Mouse (Mus musculus) heart, postnatal 0 days (tissue): ENCODE measurements around the gene Vangl2. TPM values are rescaled to one million over a fixed set of nuclear protein-coding genes. Genes with fewer than 3 reads are reported as not detected.
A peak's percentile ranks its signal among the peaks of the same experiment; 100 is the strongest.

Experiments used
- ATAC-seq: fragments of 200-750 bp; cut with Nextera tagmentation; 2 replicates; pipeline ENCODE4 v1.8.0; 2017; ENCODE audit warnings: low read depth, moderate number of reproducible peaks, moderate library complexity; ENCODE audit not compliant: insufficient read depth
- DNase-seq: peaks from one replicate; pipeline ENCODE4 v3.0.0-alpha.2; 2016; ENCODE audit warnings: low spot score
- H3K27ac ChIP-seq: fragments of 300-500 bp; sonication (generic); 2 replicates; pipeline ENCODE4 v1.5.1; 2014; ENCODE audit warnings: low read depth, mild to moderate bottlenecking
- H3K27me3 ChIP-seq: fragments of 300-500 bp; sonication (generic); 2 replicates; pipeline ENCODE4 v1.6.1; 2014; ENCODE audit warnings: low read length, mixed read lengths; ENCODE audit not compliant: control insufficient read depth, insufficient read depth
- H3K36me3 ChIP-seq: fragments of 300-500 bp; sonication (generic); replicated peaks from 2 replicates; pipeline ENCODE4 v1.6.1; 2014; ENCODE audit warnings: low read length, mixed read lengths; ENCODE audit not compliant: control insufficient read depth, insufficient read depth
- H3K4me1 ChIP-seq: fragments of 300-500 bp; sonication (generic); 2 replicates; pipeline ENCODE4 v1.6.1; 2014; ENCODE audit warnings: antibody characterized with exemption; ENCODE audit not compliant: control insufficient read depth, insufficient read depth
- H3K4me2 ChIP-seq: fragments of 300-500 bp; sonication (generic); 2 replicates; pipeline ENCODE4 v1.6.1; 2014; ENCODE audit warnings: low read depth, mild to moderate bottlenecking, low read length, moderate library complexity
- H3K4me3 ChIP-seq: fragments of 300-500 bp; sonication (generic); 2 replicates; pipeline ENCODE4 v1.5.1; 2014; ENCODE audit warnings: low read depth, low read length
- H3K9ac ChIP-seq: fragments of 300-500 bp; sonication (generic); replicated peaks from 2 replicates; pipeline ENCODE4 v1.6.1; 2014; ENCODE audit warnings: low read depth, low read length, mixed read lengths
- H3K9me3 ChIP-seq: fragments of 300-500 bp; sonication (generic); replicated peaks from 2 replicates; pipeline ENCODE4 v1.6.1; 2016; ENCODE audit warnings: low read length; ENCODE audit not compliant: control insufficient read depth
- CTCF ChIP-seq: IDR thresholded peaks from 2 replicates; pipeline ENCODE4 v1.5.1; 2016; ENCODE audit warnings: antibody characterized with exemption, control low read depth, low read depth
- EP300 ChIP-seq: IDR thresholded peaks from 2 replicates; pipeline ENCODE4 v1.6.1; 2016; ENCODE audit warnings: antibody characterized with exemption, low read depth
- WGBS: fragments of 180-500 bp; shearing (Covaris S2); extraction: QIAGEN DNeasy Blood & Tissue Kit; methylation state at CpG from one replicate; pipeline ENCODE4 v1.1.7; 2014; 5-methylcytosine and 5-hydroxymethylcytosine counted together
- polyA plus RNA-seq: library from polyadenylated mRNA; unstranded; fragments of >200 nt; fragmentation: Nextera tagmentation; extraction: Ambion mirVana; gene quantifications from 2 replicates; pipeline ENCODE4 v1.2.1, GENCODE M21; 2015
- total RNA-seq: library from RNA; depleted of rRNA; stranded (reverse); fragments of >200 nt; gene quantifications from 2 replicates; pipeline ENCODE4 v1.2.3, GENCODE M21; 2014; ENCODE audit warnings: low replicate concordance

Vangl2 gene
- total and polyA plus RNA-seq, 2 experiments from 2014 or later = 5.2 to 11.2 TPM

DNA sequence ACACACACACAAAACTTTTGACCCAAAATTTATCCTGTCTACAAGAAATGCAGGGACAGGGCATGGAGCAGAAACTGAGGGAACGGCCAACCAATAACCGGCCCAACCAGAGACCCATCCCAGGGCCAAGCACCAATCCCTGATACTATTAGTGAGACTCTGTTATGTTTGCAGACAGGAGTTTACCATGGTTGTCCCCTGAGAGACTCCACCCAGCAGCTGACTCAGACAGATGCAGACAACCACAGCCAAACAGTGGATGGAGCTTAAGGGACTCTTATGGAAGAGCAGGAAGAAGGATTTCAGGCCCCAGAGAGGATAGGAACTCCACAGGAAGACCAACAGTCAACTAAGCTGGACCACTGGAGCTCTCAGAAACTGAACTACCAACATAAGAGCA, 1.7 kb upstream of the Vangl2 start:
- Histone ChIP-seq H3K36me3 (no peaks in the 10 kb centered on the region), H3K4me3 (no peak overlapping the region), H3K9me3 (no peaks in the 10 kb centered on the region), H3K9ac (no peak overlapping the region), H3K27me3 (no peaks in the 10 kb centered on the region), H3K4me2 (no peak overlapping the region), H3K4me1 (peaks cover 18% of the 10 kb centered on the region), H3K27ac (no peak overlapping the region)
- ATAC-seq = no peak
- DNase-seq = no peak
- 85% methylated on average over 2 of the region's 2 CpGs for WGBS
- TF ChIP-seq EP300 (no peak), CTCF (no peak)

DNA sequence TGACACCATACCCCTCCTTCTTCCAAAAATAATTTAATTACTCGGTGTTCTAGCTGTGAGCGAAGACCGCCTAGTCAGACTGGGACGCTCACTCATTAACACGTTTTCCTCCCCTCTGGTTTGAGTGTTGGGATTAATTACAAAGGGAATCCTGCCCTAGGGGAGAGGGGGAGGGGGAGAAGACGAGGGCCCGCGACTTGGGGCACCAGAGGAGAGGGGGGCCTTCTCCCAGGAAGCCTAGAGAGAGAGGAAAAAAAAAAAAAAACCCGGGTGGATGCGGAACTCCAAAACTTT, 488 bp downstream of the Vangl2 start:
- H3K9ac ChIP-seq = peak overlapping the region; percentile 86; the same call in 1 of the 2 replicates
- TF ChIP-seq CTCF (no peak), EP300 (no peak)
- no peak for DNase-seq
- no peaks in the 10 kb centered on the region for H3K9me3 ChIP-seq
- no peaks in the 10 kb centered on the region for H3K27me3 ChIP-seq
- no peak overlapping the region for H3K27ac ChIP-seq
- H3K36me3 ChIP-seq = no peaks in the 10 kb centered on the region
- 34% methylated on average over 10 of the region's 10 CpGs for WGBS
- H3K4me1 ChIP-seq = peaks cover 25% of the 10 kb centered on the region
- peak overlapping the region; percentile 90 for H3K4me3 ChIP-seq
- ATAC-seq = no peak
- peak overlapping the region; percentile 93 for H3K4me2 ChIP-seq

DNA sequence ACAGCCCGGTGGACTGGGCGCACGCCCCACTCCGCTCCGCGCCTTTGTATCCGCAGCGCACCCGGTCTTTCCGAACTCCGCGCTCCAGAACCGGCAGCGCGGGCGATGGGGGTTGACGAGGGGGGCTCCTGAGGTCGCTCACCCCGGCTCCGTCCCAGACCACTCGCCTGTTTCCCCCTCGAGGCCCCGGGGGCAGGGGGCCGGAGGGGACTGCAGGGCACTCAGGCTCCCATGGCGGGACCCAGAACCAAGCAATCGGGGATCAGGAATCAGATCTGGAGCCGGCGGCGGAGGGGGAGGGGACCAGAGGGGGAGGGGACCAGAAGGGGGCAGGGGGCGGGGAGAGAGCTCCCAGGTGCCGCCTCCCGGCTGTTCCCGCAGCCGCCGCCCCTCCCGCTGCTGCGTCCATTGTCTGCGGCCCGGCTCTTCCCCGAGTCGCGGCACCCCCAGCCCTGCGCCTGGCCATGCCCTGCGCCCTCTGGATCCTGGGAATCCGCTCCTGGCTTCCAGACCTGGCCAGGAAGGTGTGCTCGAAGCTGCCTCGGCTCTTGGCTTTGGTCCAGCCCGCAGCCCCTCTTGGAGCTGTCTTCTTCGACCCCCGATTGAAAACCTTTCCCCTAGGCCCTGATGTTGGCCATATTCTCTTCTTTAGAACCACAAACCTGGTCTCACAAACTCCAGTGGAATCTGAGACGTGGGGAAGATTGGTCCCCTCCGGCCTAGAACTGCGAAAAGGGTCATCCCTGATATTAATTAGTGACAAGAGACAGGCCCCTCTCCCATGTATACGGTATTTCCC, 1.0 kb downstream of the Vangl2 start:
- Histone ChIP-seq H3K4me2 (peak overlapping the region; percentile 93), H3K4me1 (peaks cover 25% of the 10 kb centered on the region), H3K9me3 (no peaks in the 10 kb centered on the region), H3K9ac (peak overlapping the region; percentile 86), H3K27ac (peak overlapping the region; percentile 68), H3K36me3 (no peaks in the 10 kb centered on the region), H3K4me3 (peak overlapping the region; percentile 90), H3K27me3 (no peaks in the 10 kb centered on the region)
- 1% methylated on average over 52 of the region's 54 CpGs for WGBS
- no peak for TF ChIP-seq EP300
- TF ChIP-seq CTCF = no peak
- DNase-seq = peak; percentile 79
- ATAC-seq = peak; percentile 88

DNA sequence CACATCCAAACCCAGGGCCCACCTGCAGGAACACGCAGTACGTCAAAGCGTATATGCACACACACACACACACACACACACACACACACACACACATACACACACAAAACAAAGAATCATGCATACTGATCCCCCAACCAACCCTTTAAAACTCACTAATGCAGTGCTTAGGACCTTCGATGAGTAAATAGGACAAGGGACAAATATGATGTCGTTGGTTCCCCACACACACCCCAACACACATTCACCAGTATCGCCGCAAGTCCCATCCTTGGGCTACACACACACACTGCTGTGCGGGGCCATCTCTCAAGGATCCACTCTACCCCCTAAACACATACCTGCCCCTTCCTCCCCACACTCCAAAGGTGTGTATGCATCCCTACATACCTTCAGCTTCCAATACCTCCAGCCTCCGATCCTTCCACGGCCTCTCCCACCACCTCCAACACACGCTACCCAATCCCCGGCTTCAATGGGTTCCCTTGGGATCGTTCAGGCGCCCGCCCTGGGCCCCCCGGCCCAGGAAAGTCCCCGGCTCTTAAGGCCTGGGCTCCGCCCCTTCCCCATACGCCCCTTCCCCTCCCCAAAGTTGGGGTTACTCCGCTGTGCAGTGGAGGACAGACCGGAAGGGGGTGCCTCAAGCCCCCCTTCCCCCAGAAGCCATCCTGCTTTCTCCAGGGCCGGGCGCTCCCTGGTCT, 1.9 kb downstream of the Vangl2 start:
- WGBS = 7% methylated on average over 23 of the region's 23 CpGs
- peak; percentile 37 for ATAC-seq

DNA sequence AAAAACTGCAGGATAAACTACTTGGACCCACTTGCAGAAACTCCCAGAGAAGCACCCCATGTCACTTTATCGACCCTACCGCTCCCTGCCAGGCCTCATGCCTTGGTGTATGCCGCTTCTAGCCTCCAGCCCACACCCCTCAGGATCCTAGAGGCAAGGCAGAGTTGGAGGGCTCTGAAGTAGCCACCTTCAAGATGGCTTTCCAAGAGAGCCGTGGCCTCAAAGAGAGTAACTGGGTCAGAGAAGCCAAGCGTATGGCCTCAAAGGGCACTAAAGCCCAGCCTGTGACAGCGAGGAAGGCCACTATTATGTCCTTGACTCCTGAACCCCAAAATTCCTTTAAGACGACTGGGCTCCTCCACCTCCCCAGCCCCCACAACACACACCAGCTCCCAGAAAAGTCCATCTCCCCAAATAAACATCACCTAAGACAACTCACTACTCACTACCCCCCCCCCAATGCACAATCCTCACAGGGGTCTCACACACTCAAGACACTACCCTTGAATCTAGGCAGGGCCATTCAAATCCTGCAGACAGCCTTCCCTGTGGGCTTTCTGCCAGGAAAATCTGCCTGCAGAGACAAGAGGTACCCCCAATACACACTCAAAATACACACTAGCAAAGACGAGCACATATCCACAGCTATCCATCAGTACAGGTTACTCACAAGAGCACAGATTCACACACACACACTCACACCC, 2.9 kb downstream of the Vangl2 start:
- 70% methylated on average over 8 of the region's 8 CpGs for WGBS
- no peak overlapping the region for H3K9ac ChIP-seq
- no peaks in the 10 kb centered on the region for H3K9me3 ChIP-seq
- H3K27me3 ChIP-seq = no peaks in the 10 kb centered on the region
- DNase-seq (no peak), ATAC-seq (no peak)
- no peak overlapping the region for H3K4me3 ChIP-seq
- no peak overlapping the region for H3K27ac ChIP-seq
- H3K4me2 ChIP-seq = peak overlapping the region; percentile 93; the same call in 1 of the 2 replicates
- H3K36me3 ChIP-seq = no peaks in the 10 kb centered on the region
- TF ChIP-seq CTCF (no peak), EP300 (no peak)
- H3K4me1 ChIP-seq = peaks cover 25% of the 10 kb centered on the region

More for the DNA sequence above, 1.9 kb downstream of the Vangl2 start:
- peak overlapping the region; percentile 93 for H3K4me2 ChIP-seq
- no peaks in the 10 kb centered on the region for H3K36me3 ChIP-seq
- peak; percentile 28 for DNase-seq
- H3K9ac ChIP-seq = peak overlapping the region; percentile 86
- H3K4me3 ChIP-seq = peak overlapping the region; percentile 90
- no peaks in the 10 kb centered on the region for H3K27me3 ChIP-seq
- TF ChIP-seq EP300 (no peak), CTCF (no peak)
- H3K9me3 ChIP-seq = no peaks in the 10 kb centered on the region
- H3K4me1 ChIP-seq = peaks cover 25% of the 10 kb centered on the region
- H3K27ac ChIP-seq = peak overlapping the region; percentile 68
